Mouse (Mus musculus): Measurements from ENCODE around the gene Rgs4. TPM values are rescaled to one million over a fixed set of nuclear protein-coding genes. Genes with fewer than 3 reads are reported as not detected.

Gene Rgs4
- polyA plus RNA-seq, 1 experiment, result 0.53 TPM

DNA sequence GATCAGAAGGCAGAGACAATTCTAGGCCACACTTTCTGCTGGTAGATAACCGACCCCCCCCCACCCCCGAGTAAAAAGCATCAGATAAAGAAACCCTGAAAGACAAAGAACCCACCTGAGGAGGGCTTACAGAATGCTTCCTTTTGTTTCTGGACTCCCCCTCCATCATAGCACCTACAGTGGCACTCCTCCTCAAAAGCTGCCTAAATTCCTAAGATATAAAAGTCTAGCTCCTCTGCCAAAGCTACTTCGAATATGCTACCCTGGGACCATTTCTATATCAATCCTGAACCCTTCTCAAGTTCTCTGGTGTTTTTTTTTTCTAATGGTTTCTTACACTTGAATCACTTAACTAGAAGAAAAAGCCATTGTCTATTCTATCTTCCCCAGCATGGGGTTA is 9.1 kb upstream of the Rgs4 start:
- no peak overlapping the region for H3K4me3 ChIP-seq (ENCODE audit: control insufficient read depth, low read depth, low read length)
- TF ChIP-seq CTCF (IDR thresholded peaks at IDR 0.05; ENCODE audit: control insufficient read depth, insufficient read depth, insufficient replicate concordance, low read depth, low read length), result no peak
- TF ChIP-seq POLR2A (IDR thresholded peaks at IDR 0.05; ENCODE audit: control insufficient read depth, low read depth, low read length), result no peak
- H3K4me1 ChIP-seq (ENCODE audit: control insufficient read depth, insufficient read depth, low read length), result no peaks in the 10 kb centered on the region
- no peak overlapping the region for H3K27ac ChIP-seq (ENCODE audit: control insufficient read depth, insufficient read depth, low read depth, low read length)
- H3K27me3 ChIP-seq (ENCODE audit: control insufficient read depth, insufficient read depth, low read length), result no peaks in the 10 kb centered on the region
- H3K36me3 ChIP-seq (ENCODE audit: control insufficient read depth, insufficient read depth, low read length), result no peaks in the 10 kb centered on the region

DNA sequence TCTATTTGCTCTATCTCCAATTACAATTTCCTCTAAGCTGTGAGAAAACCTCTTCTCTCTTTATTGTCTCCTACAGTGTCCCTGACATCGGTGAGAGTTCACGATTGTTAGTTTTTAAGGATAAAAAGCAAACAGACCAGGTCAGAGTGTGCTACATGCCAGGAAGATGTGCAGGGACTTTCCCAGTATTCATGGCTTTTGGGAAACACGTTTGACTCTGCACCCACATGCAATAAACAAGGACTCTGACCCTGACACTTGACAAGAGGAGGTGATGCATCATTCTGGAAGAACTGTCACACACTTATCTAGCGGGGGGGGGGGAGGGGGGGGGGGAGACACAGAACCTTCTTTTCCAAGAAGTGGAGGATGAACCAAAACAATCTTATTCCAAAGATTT is 5.0 kb upstream of the Rgs4 start:
- no peak for TF ChIP-seq POLR2A (IDR thresholded peaks at IDR 0.05; ENCODE audit: control insufficient read depth, low read depth, low read length)
- no peak for TF ChIP-seq CTCF (IDR thresholded peaks at IDR 0.05; ENCODE audit: control insufficient read depth, insufficient read depth, insufficient replicate concordance, low read depth, low read length)
- no peak overlapping the region for H3K4me3 ChIP-seq (ENCODE audit: control insufficient read depth, low read depth, low read length)
- no peaks in the 10 kb centered on the region for H3K36me3 ChIP-seq (ENCODE audit: control insufficient read depth, insufficient read depth, low read length)
- no peaks in the 10 kb centered on the region for H3K27me3 ChIP-seq (ENCODE audit: control insufficient read depth, insufficient read depth, low read length)
- no peaks in the 10 kb centered on the region for H3K4me1 ChIP-seq (ENCODE audit: control insufficient read depth, insufficient read depth, low read length)
- no peak overlapping the region for H3K27ac ChIP-seq (ENCODE audit: control insufficient read depth, insufficient read depth, low read depth, low read length)

DNA sequence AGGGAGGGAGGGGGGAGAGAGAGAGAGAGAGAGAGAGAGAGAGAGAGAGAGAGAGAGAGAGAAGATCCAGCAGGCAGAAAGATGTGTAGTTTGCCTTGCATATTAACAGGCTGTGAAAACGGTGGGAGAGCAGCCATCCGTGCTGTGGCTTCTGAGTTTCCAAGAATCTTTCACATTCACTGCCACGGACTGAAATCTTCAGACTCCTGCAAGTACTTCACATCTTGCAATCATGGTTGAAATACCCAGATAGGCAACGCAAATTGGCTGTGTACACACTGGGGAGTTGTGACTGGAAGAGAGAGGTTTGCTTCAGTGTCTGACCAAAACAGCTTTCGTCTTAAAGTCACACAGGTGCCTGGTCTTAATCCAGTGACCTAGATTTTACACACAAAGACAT is 997 bp upstream of the Rgs4 start:
- no peaks in the 10 kb centered on the region for H3K4me1 ChIP-seq (ENCODE audit: control insufficient read depth, insufficient read depth, low read length)
- no peak overlapping the region for H3K4me3 ChIP-seq (ENCODE audit: control insufficient read depth, low read depth, low read length)
- TF ChIP-seq POLR2A (IDR thresholded peaks at IDR 0.05; ENCODE audit: control insufficient read depth, low read depth, low read length) (no peak), CTCF (IDR thresholded peaks at IDR 0.05; ENCODE audit: control insufficient read depth, insufficient read depth, insufficient replicate concordance, low read depth, low read length) (no peak)
- no peak overlapping the region for H3K27ac ChIP-seq (ENCODE audit: control insufficient read depth, insufficient read depth, low read depth, low read length)
- H3K27me3 ChIP-seq (ENCODE audit: control insufficient read depth, insufficient read depth, low read length), result no peaks in the 10 kb centered on the region
- H3K36me3 ChIP-seq (ENCODE audit: control insufficient read depth, insufficient read depth, low read length), result no peaks in the 10 kb centered on the region

DNA sequence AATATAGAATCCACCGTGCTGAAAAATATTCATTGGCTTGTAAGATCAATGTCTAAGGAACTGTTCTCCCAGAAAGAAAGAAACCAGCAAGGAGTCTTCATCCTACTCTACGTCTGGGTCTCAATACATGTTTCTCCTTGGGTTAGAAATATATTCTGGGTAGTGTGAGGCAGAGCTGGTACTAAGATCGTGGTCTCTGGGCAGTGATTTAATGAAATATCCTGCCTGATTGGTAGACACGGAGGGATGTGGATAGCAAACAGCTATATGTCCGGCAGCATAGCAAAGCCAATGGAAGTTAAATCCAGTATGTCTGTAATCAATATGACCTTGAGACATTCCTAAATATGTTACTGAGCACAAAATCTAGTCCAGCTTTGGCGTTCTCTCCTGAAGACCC is 460 bp upstream of the Rgs4 start:
- H3K36me3 ChIP-seq (ENCODE audit: control insufficient read depth, insufficient read depth, low read length), result no peaks in the 10 kb centered on the region
- H3K27ac ChIP-seq (ENCODE audit: control insufficient read depth, insufficient read depth, low read depth, low read length), result no peak overlapping the region
- TF ChIP-seq POLR2A (IDR thresholded peaks at IDR 0.05; ENCODE audit: control insufficient read depth, low read depth, low read length) (no peak), CTCF (IDR thresholded peaks at IDR 0.05; ENCODE audit: control insufficient read depth, insufficient read depth, insufficient replicate concordance, low read depth, low read length) (no peak)
- no peaks in the 10 kb centered on the region for H3K27me3 ChIP-seq (ENCODE audit: control insufficient read depth, insufficient read depth, low read length)
- no peaks in the 10 kb centered on the region for H3K4me1 ChIP-seq (ENCODE audit: control insufficient read depth, insufficient read depth, low read length)
- H3K4me3 ChIP-seq (ENCODE audit: control insufficient read depth, low read depth, low read length), result no peak overlapping the region

DNA sequence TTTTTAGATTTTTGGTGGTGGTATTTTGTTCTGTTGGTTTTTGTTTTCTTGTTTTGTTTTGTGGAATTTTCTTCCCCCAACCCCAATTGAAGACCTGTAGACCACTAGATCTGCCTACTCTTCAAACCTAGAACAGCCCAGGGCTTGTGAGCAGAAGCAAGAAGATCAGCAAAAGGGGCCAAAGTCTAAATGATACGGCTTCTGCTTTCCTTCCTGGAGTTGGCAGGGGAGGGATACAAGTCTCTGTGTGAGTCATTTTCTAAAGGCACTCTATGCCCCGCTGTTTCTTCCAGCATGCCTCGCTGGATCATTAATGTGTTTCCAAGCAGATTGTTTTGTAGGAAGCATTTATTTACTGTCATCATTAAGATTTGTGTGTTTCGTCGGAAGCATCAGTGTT is 6.3 kb downstream of the Rgs4 start:
- Histone ChIP-seq H3K4me3 (ENCODE audit: control insufficient read depth, low read depth, low read length) (no peak overlapping the region), H3K4me1 (ENCODE audit: control insufficient read depth, insufficient read depth, low read length) (no peaks in the 10 kb centered on the region), H3K36me3 (ENCODE audit: control insufficient read depth, insufficient read depth, low read length) (no peaks in the 10 kb centered on the region), H3K27me3 (ENCODE audit: control insufficient read depth, insufficient read depth, low read length) (no peaks in the 10 kb centered on the region), H3K27ac (ENCODE audit: control insufficient read depth, insufficient read depth, low read depth, low read length) (no peak overlapping the region)
- TF ChIP-seq CTCF (IDR thresholded peaks at IDR 0.05; ENCODE audit: control insufficient read depth, insufficient read depth, insufficient replicate concordance, low read depth, low read length), result no peak
- no peak for TF ChIP-seq POLR2A (IDR thresholded peaks at IDR 0.05; ENCODE audit: control insufficient read depth, low read depth, low read length)

DNA sequence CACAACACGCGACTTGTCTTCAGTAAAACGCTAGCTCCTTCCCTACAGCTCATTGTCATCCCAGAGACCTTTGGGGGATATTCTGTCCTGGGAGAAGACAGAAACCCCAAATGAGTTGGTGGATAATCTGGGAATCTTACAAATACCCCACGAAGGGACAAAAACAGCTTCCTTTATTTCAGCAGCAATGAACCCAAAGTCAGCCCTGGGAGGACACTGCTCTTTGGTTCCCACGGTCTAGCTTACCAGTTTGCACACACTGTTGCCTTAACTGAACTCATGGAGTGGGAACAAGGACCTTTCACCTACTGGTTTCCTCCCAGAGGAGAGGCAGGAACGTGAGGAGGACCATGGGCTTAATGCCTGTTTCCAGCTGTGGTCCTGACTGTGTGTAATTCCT is 10.2 kb downstream of the Rgs4 start:
- no peak for TF ChIP-seq CTCF (IDR thresholded peaks at IDR 0.05; ENCODE audit: control insufficient read depth, insufficient read depth, insufficient replicate concordance, low read depth, low read length)
- TF ChIP-seq POLR2A (IDR thresholded peaks at IDR 0.05; ENCODE audit: control insufficient read depth, low read depth, low read length), result no peak
- Histone ChIP-seq H3K27ac (ENCODE audit: control insufficient read depth, insufficient read depth, low read depth, low read length) (no peak overlapping the region), H3K36me3 (ENCODE audit: control insufficient read depth, insufficient read depth, low read length) (no peaks in the 10 kb centered on the region), H3K4me3 (ENCODE audit: control insufficient read depth, low read depth, low read length) (no peak overlapping the region), H3K27me3 (ENCODE audit: control insufficient read depth, insufficient read depth, low read length) (no peaks in the 10 kb centered on the region), H3K4me1 (ENCODE audit: control insufficient read depth, insufficient read depth, low read length) (no peaks in the 10 kb centered on the region)

DNA sequence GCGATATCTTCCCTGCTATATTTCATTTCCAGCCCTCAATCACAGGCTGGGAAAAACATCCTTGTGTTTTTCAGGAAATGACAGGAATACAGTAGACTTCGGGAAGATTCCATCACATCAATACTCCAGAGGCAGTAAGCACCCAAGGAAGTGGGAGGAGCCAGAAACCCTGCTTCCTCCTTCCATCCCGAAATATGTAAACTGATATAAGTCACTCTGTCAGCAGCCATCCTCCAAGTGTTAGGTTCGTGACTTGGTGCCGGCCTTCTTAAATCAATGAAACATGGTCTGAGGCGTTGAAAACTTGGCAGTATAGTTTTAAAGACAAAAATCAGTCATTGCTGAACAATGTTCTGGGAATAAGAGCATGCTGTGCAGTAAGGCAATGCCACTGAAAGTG is 11.3 kb downstream of the Rgs4 start:
- no peaks in the 10 kb centered on the region for H3K27me3 ChIP-seq (ENCODE audit: control insufficient read depth, insufficient read depth, low read length)
- H3K4me1 ChIP-seq (ENCODE audit: control insufficient read depth, insufficient read depth, low read length), result no peaks in the 10 kb centered on the region
- no peak overlapping the region for H3K27ac ChIP-seq (ENCODE audit: control insufficient read depth, insufficient read depth, low read depth, low read length)
- no peak for TF ChIP-seq POLR2A (IDR thresholded peaks at IDR 0.05; ENCODE audit: control insufficient read depth, low read depth, low read length)
- TF ChIP-seq CTCF (IDR thresholded peaks at IDR 0.05; ENCODE audit: control insufficient read depth, insufficient read depth, insufficient replicate concordance, low read depth, low read length), result no peak
- no peaks in the 10 kb centered on the region for H3K36me3 ChIP-seq (ENCODE audit: control insufficient read depth, insufficient read depth, low read length)
- H3K4me3 ChIP-seq (ENCODE audit: control insufficient read depth, low read depth, low read length), result no peak overlapping the region

DNA sequence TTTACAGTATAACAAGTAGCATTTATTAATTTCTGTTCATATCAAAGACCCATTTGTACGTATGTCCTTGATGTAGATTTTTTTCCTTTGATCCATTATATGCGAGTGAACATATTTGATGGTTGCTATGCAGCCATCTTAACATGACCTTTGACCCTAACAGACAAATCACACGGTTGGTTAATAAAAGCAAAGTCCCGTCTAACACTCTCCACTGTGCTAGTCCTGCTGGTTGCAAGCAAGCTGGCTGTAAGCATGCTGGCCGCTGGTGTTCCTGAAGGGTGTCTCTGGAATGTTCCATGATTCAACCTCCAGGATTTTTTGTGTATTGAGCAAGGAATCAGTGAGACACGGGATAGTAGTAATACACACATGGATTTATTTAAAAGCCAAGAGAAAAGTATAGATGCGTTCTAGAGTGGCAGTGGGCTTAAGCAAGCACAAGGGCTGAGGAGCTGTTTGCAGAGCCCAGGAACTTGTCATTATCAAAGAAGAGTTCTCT is 16.8 kb downstream of the Rgs4 start:
- Histone ChIP-seq H3K27me3 (ENCODE audit: control insufficient read depth, insufficient read depth, low read length) (no peaks in the 10 kb centered on the region), H3K27ac (ENCODE audit: control insufficient read depth, insufficient read depth, low read depth, low read length) (no peak overlapping the region), H3K36me3 (ENCODE audit: control insufficient read depth, insufficient read depth, low read length) (no peaks in the 10 kb centered on the region), H3K4me1 (ENCODE audit: control insufficient read depth, insufficient read depth, low read length) (no peaks in the 10 kb centered on the region), H3K4me3 (ENCODE audit: control insufficient read depth, low read depth, low read length) (no peak overlapping the region)
- TF ChIP-seq POLR2A (IDR thresholded peaks at IDR 0.05; ENCODE audit: control insufficient read depth, low read depth, low read length) (no peak), CTCF (IDR thresholded peaks at IDR 0.05; ENCODE audit: control insufficient read depth, insufficient read depth, insufficient replicate concordance, low read depth, low read length) (no peak)

Measured in testis, adult 2 months (tissue).